Mouse (Mus musculus): ENCODE measurements at regions not wholly inside any gene's neighbourhood (a gene's known extent, or its start where the extent isn't known, plus 50 kb on each side); places are given as distances from the start of the nearest gene placed in this dataset.
A peak's percentile ranks its signal among the peaks of the same experiment; 100 is the strongest.

DNA sequence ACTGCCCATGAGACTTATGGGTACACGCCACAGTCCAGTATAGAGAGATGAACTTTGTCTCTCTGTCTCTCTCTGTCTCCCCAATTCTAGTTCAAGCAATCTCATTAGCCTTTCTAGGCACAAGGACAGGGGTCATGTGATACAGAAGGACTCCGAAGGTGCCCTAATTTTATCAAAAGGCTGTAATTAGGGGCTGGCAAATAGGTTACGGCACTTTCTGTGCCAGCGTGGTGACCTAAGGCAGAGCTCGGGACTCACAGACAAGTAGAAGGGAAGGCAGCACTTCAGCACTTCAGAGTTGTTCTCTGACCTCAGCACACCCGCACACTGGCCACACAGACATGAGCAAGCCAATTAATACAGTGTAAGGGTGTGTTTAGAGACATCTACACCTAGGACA is 119.2 kb upstream of the Haao start:
- ATAC-seq (ENCODE audit: low FRiP score), result no peak
- Histone ChIP-seq H3K9me3 (replicated peaks) (no peaks in the 10 kb centered on the region), H3K4me3 (replicated peaks) (no peak overlapping the region), H3K4me1 (peaks cover 15% of the 10 kb centered on the region), H3K9ac (replicated peaks) (no peak overlapping the region), H3K27me3 (replicated peaks) (no peaks in the 10 kb centered on the region), H3K27ac (replicated peaks) (no peak overlapping the region), H3K36me3 (no peaks in the 10 kb centered on the region), H3K4me2 (no peak overlapping the region)
- 85% methylated on average over 6 of the region's 6 CpGs for WGBS

DNA sequence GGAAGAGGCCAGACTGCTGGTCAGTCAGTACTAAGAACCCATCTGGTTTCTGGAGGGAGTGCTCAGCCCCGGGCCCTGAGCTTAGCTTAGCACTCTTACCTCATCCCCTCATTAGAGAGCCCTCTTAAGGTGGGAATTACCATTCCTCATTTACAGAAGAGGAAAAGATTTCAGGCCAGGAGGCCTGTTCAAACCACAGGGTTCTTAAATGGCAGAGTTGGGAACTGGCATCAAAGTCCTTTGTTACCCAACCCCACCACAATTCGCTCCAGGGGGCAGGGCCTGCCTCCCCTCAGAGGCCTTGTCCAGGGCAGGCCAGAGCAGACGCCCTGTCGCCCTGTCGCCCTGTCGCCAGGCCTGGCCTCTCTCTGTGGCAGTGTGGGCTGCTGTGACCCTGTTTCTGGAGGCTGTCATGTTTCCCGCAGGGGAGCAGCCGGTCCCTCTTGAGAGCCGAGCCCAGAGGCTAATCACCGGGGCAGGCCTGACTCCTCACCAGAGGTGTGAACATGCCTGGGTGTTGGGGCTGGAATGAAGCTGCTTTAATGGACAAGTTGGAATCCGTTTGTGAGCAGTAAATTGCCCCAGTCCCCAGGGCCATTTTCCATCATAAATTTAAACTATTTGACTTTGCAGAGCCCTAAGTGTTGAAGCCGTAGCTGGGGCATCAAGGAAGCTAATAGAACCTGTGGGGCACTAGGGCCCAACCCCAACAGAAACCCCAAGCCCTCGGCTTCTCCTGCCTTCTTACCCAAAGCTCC is 116.9 kb upstream of the Haao start:
- WGBS, result 40% methylated on average over 13 of the region's 13 CpGs
- Histone ChIP-seq H3K4me3 (replicated peaks) (no peak overlapping the region), H3K27me3 (replicated peaks) (no peaks in the 10 kb centered on the region), H3K27ac (replicated peaks) (no peak overlapping the region), H3K4me2 (no peak overlapping the region), H3K36me3 (no peaks in the 10 kb centered on the region), H3K9me3 (replicated peaks) (no peaks in the 10 kb centered on the region), H3K4me1 (peaks cover 24% of the 10 kb centered on the region), H3K9ac (replicated peaks) (no peak overlapping the region)
- ATAC-seq (ENCODE audit: low FRiP score), result no peak

DNA sequence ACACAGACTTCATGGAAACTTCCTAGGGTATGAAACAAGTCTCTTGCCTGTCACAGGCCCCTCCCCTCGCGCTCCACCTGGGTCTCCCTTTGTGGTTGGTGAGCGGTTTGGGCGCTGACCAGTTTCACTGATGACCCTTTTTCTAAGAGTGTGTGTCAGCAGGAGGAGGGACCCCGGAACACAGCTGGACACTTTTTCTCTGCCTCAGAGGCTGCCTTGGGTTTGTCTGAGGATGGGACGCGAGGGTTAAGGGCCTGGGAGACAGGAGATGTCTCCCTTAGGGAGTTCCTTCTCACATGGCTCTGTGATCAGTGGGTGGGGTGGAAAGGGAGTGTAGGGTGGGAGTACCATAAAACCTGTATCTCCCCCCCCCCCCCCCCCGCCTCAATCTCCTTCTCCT is 115.8 kb upstream of the Haao start:
- ATAC-seq (ENCODE audit: low FRiP score), result no peak
- H3K4me3 ChIP-seq (replicated peaks), result no peak overlapping the region
- peaks cover 28% of the 10 kb centered on the region for H3K4me1 ChIP-seq
- H3K36me3 ChIP-seq, result no peaks in the 10 kb centered on the region
- H3K27me3 ChIP-seq (replicated peaks), result no peaks in the 10 kb centered on the region
- no peak overlapping the region for H3K4me2 ChIP-seq
- H3K9me3 ChIP-seq (replicated peaks), result no peaks in the 10 kb centered on the region
- WGBS, result 73% methylated on average over 8 of the region's 8 CpGs
- no peak overlapping the region for H3K27ac ChIP-seq (replicated peaks)
- no peak overlapping the region for H3K9ac ChIP-seq (replicated peaks)

DNA sequence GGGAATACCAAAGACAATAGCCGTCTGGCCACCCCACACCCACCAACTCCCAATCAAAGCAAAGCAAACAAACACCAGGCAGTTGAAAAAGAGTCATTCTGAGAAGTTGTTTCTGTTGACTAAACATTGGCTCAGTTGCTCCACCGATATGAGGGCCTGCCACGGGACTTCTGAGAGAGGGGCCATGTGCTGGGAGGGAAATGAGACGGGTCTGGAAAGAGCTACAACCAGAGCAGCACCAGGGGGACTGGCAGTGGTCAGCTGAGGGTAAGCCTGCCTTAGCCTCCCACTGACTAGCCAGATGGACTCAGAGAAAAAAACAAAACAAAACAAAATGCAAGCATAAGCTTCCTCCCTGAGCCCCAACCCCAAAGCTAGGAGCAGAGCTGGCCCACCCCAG is 115.1 kb upstream of the Haao start:
- H3K27me3 ChIP-seq (replicated peaks), result no peaks in the 10 kb centered on the region
- no peak overlapping the region for H3K27ac ChIP-seq (replicated peaks)
- 17% methylated on average over 4 of the region's 4 CpGs for WGBS
- H3K36me3 ChIP-seq, result no peaks in the 10 kb centered on the region
- no peak overlapping the region for H3K4me3 ChIP-seq (replicated peaks)
- H3K9ac ChIP-seq (replicated peaks), result no peak overlapping the region
- H3K4me1 ChIP-seq, result peaks cover 32% of the 10 kb centered on the region
- no peak for ATAC-seq (ENCODE audit: low FRiP score)
- no peaks in the 10 kb centered on the region for H3K9me3 ChIP-seq (replicated peaks)
- no peak overlapping the region for H3K4me2 ChIP-seq

DNA sequence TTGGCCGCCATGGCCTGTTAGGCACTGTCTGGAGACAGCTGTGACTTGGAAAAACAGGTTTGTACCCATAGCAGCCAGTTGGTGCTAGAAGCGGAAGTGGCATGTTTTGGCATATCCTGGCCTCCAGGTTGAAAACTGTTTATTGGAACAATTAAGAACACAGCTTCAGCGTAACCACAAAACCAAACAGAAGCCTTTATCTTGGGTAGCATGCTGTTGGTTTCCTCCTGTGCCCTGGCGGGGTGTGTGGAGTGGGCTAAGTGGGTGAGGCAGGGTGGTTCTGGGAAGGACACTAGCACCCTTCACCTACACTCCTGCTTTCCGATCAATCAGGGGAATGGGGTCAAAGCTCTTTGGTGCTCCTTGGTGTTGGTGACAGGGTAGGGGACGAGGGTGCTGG is 114.4 kb upstream of the Haao start:
- Histone ChIP-seq H3K4me3 (replicated peaks) (no peak overlapping the region), H3K9ac (replicated peaks) (no peak overlapping the region), H3K27me3 (replicated peaks) (no peaks in the 10 kb centered on the region), H3K4me1 (peaks cover 36% of the 10 kb centered on the region), H3K4me2 (no peak overlapping the region), H3K9me3 (replicated peaks) (no peaks in the 10 kb centered on the region), H3K36me3 (no peaks in the 10 kb centered on the region), H3K27ac (replicated peaks) (no peak overlapping the region)
- 94% methylated on average over 6 of the region's 6 CpGs for WGBS
- no peak for ATAC-seq (ENCODE audit: low FRiP score)

DNA sequence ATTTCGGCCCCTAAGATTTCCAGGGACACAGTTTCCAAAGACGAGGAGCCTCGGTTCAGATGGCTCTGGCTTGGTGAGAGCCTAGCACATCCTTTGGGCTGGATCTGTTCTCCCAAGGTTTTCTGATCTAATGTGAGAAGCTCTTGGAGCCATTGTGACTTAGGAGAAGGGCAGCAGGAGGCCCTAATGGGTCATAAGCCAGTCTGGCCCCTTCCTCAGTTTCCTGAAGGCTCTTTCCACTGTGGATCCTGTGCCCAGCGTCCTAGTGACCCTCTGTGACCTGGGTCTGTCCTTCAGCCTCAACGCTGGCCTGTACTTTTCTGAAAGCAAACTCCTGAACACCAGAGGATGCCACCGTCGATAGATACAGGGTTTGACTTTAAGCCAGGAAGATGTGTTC is 113.1 kb upstream of the Haao start:
- no peaks in the 10 kb centered on the region for H3K9me3 ChIP-seq (replicated peaks)
- H3K4me1 ChIP-seq, result peaks cover 40% of the 10 kb centered on the region
- no peak overlapping the region for H3K4me3 ChIP-seq (replicated peaks)
- no peaks in the 10 kb centered on the region for H3K27me3 ChIP-seq (replicated peaks)
- no peak overlapping the region for H3K9ac ChIP-seq (replicated peaks)
- no peaks in the 10 kb centered on the region for H3K36me3 ChIP-seq
- ATAC-seq (ENCODE audit: low FRiP score), result no peak
- H3K27ac ChIP-seq (replicated peaks), result no peak overlapping the region
- no peak overlapping the region for H3K4me2 ChIP-seq
- 81% methylated on average over 7 of the region's 7 CpGs for WGBS

DNA sequence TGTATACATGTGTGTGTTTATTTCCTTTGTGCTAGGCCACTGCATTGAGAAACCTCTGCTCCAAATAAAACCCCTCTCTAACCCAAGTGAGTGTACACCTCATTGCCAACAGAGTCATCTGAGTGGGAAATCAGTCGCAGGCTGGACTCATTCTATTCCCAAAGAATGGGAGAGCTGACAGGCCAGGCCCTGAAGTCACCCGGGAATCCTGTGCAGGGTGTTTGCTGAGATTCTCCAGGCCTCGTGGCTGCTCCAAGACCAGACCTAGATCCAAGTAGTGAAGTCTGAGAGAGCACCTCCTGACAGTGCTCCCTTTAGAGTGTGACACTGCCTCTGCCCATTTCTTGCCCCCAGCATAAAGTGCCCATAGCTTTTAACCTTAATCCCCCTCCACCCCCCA is 112.4 kb upstream of the Haao start:
- Histone ChIP-seq H3K9ac (replicated peaks) (no peak overlapping the region), H3K9me3 (replicated peaks) (no peaks in the 10 kb centered on the region), H3K4me3 (replicated peaks) (no peak overlapping the region), H3K4me2 (no peak overlapping the region), H3K27ac (replicated peaks) (no peak overlapping the region), H3K36me3 (no peaks in the 10 kb centered on the region), H3K27me3 (replicated peaks) (no peaks in the 10 kb centered on the region), H3K4me1 (peaks cover 46% of the 10 kb centered on the region)
- no peak for ATAC-seq (ENCODE audit: low FRiP score)
- 63% methylated on average over 3 of the region's 3 CpGs for WGBS

DNA sequence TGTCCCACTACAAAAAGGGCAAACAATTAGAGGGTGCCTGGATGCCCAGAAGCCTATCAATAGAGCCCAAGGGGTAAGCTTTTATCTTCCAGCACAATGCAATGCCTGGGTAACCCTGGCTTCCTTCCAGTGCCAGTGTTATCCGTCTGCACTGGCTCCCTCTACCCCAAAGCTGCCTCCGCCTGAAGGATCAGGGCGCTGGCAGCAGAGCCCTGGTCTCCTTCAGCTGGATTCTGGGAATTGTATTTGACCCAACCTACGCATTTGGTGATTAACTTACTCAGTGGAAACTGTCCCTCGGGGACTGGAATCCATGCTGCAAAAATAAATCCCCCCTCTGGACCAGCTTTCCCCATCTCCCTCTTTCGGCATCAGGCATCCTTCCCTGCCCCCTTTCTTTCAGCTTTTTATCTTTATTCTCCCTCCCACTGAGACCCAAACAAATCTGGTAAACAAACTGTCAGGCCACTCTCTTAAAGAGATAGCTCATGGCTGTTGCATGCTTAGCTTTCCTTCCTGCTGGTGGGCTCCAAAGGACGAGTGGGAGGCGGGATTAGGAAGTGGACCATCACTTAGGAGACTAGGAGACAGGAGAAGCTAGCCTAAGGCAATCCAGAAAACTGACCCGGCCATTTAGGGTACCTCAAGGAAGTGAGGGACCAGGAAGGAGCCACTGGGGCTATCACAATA is 111.5 kb upstream of the Haao start:
- H3K4me2 ChIP-seq, result no peak overlapping the region; the same call in 1 of the 2 replicates
- peak overlapping the region; percentile 47; the same call in 1 of the 2 replicates for H3K27ac ChIP-seq (replicated peaks)
- ATAC-seq (ENCODE audit: low FRiP score), result no peak
- H3K4me1 ChIP-seq, result peaks cover 48% of the 10 kb centered on the region
- no peak overlapping the region for H3K9ac ChIP-seq (replicated peaks)
- H3K4me3 ChIP-seq (replicated peaks), result no peak overlapping the region
- H3K27me3 ChIP-seq (replicated peaks), result no peaks in the 10 kb centered on the region
- H3K9me3 ChIP-seq (replicated peaks), result no peaks in the 10 kb centered on the region
- 36% methylated on average over 9 of the region's 9 CpGs for WGBS
- H3K36me3 ChIP-seq, result no peaks in the 10 kb centered on the region

DNA sequence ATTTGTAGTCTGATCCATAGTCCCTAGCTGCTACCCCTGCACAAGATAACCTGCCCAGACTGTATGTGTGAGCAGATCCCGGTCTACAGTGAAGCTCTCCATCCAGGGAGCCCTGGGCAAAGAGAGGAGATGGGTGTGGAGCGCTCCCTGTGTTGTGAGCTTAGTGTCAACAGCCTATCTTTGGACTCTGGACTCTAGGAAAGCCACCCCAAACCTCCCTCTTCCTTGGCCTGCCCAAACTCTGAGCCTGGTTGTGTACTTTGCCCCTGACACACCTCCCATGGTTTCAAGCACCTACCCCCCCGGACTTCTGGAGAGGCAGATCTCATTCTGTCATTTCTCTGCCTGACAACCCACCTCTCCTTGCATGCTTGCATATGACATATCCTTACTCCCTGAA is 110.9 kb upstream of the Haao start:
- ATAC-seq (ENCODE audit: low FRiP score), result no peak
- Histone ChIP-seq H3K36me3 (no peaks in the 10 kb centered on the region), H3K27me3 (replicated peaks) (no peaks in the 10 kb centered on the region), H3K4me1 (peaks cover 53% of the 10 kb centered on the region), H3K9ac (replicated peaks) (no peak overlapping the region), H3K27ac (replicated peaks) (peak overlapping the region; percentile 41; the same call in 1 of the 2 replicates), H3K4me3 (replicated peaks) (no peak overlapping the region), H3K4me2 (no peak overlapping the region), H3K9me3 (replicated peaks) (no peaks in the 10 kb centered on the region)
- 74% methylated on average over 3 of the region's 3 CpGs for WGBS

DNA sequence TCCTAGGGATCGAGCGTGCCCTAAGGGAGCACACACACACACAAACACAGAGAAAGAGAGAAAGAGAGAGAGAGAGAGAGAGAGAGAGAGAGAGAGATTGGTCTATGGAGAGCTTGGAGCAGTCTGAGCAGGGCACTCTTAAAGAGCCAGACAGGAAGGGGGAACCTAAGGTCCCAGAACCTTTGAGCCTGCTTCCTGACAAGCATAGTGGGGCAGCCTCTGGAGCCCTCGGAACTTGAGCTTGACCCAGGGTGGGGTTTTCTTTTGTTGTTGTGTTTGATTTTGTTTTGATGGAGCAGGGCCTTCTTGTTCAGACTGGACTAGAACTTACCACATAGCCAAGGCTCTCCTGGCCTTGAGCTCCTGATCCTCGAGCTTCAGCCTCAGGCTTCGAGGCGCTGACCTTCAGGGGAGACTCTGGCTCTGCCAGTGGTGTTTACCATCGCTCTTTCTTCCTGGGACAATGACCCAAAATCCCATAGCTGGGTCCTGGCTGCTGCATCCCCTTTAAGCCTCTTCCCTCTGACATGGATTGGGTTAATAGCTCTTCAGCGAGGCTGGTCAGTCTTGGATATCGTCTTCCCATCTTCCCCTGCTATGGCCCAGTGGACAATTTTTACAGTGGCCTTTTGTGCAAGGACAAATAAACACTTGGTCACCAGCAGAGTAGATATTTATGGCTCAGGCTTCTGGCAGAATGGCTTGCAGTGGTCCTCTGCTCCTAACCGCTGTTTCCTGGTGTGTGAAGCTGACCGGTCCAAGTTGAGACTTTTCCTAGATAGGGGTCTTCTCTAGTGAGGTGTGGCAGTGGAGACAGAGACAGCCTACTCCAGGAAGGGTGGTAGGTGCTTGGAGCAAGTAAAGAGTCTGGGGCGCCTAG is 110.1 kb upstream of the Haao start:
- no peak for ATAC-seq (ENCODE audit: low FRiP score)
- Histone ChIP-seq H3K27ac (replicated peaks) (no peak overlapping the region), H3K36me3 (no peaks in the 10 kb centered on the region), H3K9ac (replicated peaks) (no peak overlapping the region), H3K4me1 (peaks cover 56% of the 10 kb centered on the region), H3K9me3 (replicated peaks) (no peaks in the 10 kb centered on the region), H3K4me2 (no peak overlapping the region), H3K4me3 (replicated peaks) (no peak overlapping the region), H3K27me3 (replicated peaks) (no peaks in the 10 kb centered on the region)
- 69% methylated on average over 10 of the region's 12 CpGs for WGBS

DNA sequence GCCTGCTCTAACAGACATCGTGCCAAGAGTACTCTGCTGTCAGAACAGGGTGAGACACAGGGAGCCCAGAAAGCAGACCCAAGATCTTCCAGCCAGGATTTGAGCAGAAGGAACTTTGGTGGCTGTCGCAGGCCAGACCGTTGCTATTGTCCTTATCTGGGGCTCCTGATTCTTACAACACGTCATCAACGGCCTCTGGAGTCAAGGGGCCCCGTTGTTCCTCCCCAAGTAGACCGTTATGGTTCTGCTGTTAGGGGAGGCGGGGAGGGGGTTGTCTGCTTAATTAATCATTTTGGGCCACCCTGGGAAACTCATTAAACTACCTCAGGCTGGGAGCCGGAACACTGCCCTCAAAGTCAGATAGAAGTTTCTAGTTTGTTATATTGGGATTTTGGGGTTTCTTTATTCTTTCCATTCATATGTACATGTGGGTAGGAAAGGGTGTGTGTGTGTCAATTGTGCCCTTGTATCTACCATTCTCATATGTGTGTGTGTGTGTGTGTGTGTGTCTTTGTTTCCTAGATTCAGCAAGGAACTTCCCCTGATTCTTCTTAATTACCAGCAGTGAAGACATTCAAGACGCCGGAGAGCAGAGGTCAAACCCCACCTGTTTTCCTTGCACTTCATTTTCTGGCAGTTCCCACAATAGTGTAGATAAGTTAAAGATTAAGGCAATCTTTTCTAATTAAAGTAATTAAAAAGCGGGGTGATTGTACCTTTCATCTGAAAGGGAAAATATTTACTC is 109.2 kb upstream of the Haao start:
- peaks cover 56% of the 10 kb centered on the region for H3K4me1 ChIP-seq
- H3K27me3 ChIP-seq (replicated peaks), result no peaks in the 10 kb centered on the region
- ATAC-seq (ENCODE audit: low FRiP score), result no peak
- no peaks in the 10 kb centered on the region for H3K36me3 ChIP-seq
- no peak overlapping the region for H3K9ac ChIP-seq (replicated peaks)
- no peaks in the 10 kb centered on the region for H3K9me3 ChIP-seq (replicated peaks)
- H3K4me2 ChIP-seq, result no peak overlapping the region
- H3K4me3 ChIP-seq (replicated peaks), result no peak overlapping the region
- WGBS, result 37% methylated on average over 12 of the region's 12 CpGs
- 0 out of 2 replicates have a peak overlapping the region, but pooled peaks have one; percentile 2 for H3K27ac ChIP-seq (replicated peaks)

Data from neural tube, embryonic 15.5 days (tissue).